8 mouse cellular contexts compared by ENCODE assay signal in genomic region chr6:72379377-72380130, GRCm38 (mm10). TPM values are rescaled to one million over a fixed set of nuclear protein-coding genes. Genes with fewer than 3 reads are reported as not detected.
DNase-seq lines count a peak whose midpoint lies in the region; ATAC-seq and TF ChIP-seq lines count a peak whose summit lies in the region.

No protein-coding gene starts in this region.

- intact Hi-C loops in gastrocnemius, adult 2 months (cut with DNase I): no loop called here
- intact Hi-C loops in left cerebral cortex, postnatal 4 days (cut with DNase I): no loop called here

- peak overlapping the region; percentile 82 for H3K4me3 ChIP-seq in gastrocnemius, adult 2 months
- peak overlapping the region; percentile 90 for H3K4me3 ChIP-seq in bone marrow, adult 2 months (replicated peaks; ENCODE audit: control insufficient read depth, low read depth, low read length)
- peak overlapping the region; percentile 77 for H3K4me3 ChIP-seq in heart, embryonic 13.5 days
- H3K4me3 ChIP-seq in limb, embryonic 14.5 days (replicated peaks; ENCODE audit: low read length): peak overlapping the region; percentile 49
- peak overlapping the region; percentile 51 for H3K4me3 ChIP-seq in stomach, embryonic 15.5 days (replicated peaks)

- peak; percentile 74 for DNase-seq in gastrocnemius, adult 2 months
- no peak for DNase-seq in gastrocnemius, postnatal 4 days (ENCODE audit: low spot score in 2 of 2)
- DNase-seq in limb, embryonic 14.5 days (ENCODE audit: low spot score): no peak
- no peak for DNase-seq in left cerebral cortex, postnatal 4 days
- no peak for DNase-seq in lung, postnatal 25 days (ENCODE audit: low spot score)

- WGBS in bone marrow, adult 2 months: 3% methylated on average over 7 of the region's 7 CpGs
- WGBS in heart, embryonic 13.5 days: 29% methylated on average over 7 of the region's 7 CpGs
- WGBS in limb, embryonic 14.5 days: 35% methylated on average over 7 of the region's 7 CpGs
- WGBS in stomach, embryonic 15.5 days: 44% methylated on average over 7 of the region's 7 CpGs

- peaks cover 4% of the 10 kb centered on the region; the same call in 1 of the 2 replicates for H3K4me1 ChIP-seq in bone marrow, adult 2 months (ENCODE audit: control insufficient read depth, insufficient read depth, low read length)
- H3K4me1 ChIP-seq in heart, embryonic 13.5 days: peaks cover 25% of the 10 kb centered on the region
- H3K4me1 ChIP-seq in limb, embryonic 14.5 days (ENCODE audit: control insufficient read depth, insufficient read depth, low read length): no peaks in the 10 kb centered on the region
- peaks cover 3% of the 10 kb centered on the region; the same call in 1 of the 2 replicates for H3K4me1 ChIP-seq in stomach, embryonic 15.5 days

- H3K27ac ChIP-seq in gastrocnemius, adult 2 months: peak overlapping the region; percentile 96
- peak overlapping the region; percentile 90 for H3K27ac ChIP-seq in bone marrow, adult 2 months (ENCODE audit: control insufficient read depth, insufficient read depth, low read depth, low read length, poor library complexity)
- H3K27ac ChIP-seq in heart, embryonic 13.5 days (replicated peaks): peak overlapping the region; percentile 91
- no peak overlapping the region for H3K27ac ChIP-seq in limb, embryonic 14.5 days (replicated peaks; ENCODE audit: low read depth, low read length)
- peak overlapping the region; percentile 48; the same call in 1 of the 2 replicates for H3K27ac ChIP-seq in stomach, embryonic 15.5 days

- ATAC-seq in heart, embryonic 13.5 days (ENCODE audit: extremely low read depth, insufficient number of reproducible peaks, low FRiP score, low TSS enrichment): no peak
- ATAC-seq in limb, embryonic 14.5 days (ENCODE audit: low FRiP score, low read depth): peak; percentile 1; the same call in 1 of the 2 replicates
- ATAC-seq in stomach, embryonic 15.5 days (ENCODE audit: insufficient read depth, low FRiP score, low read depth): no peak

- H3K9ac ChIP-seq in heart, embryonic 13.5 days: peak overlapping the region; percentile 90
- peak overlapping the region; percentile 66; the same call in 1 of the 2 replicates for H3K9ac ChIP-seq in limb, embryonic 14.5 days (ENCODE audit: low read depth, low read length, severe bottlenecking)
- H3K9ac ChIP-seq in stomach, embryonic 15.5 days: peak overlapping the region; percentile 17; the same call in 1 of the 2 replicates

- TF ChIP-seq POLR2A in bone marrow, adult 2 months (IDR thresholded peaks at IDR 0.05; ENCODE audit: borderline replicate concordance, control insufficient read depth, low read depth, low read length): no peak
- no peak for TF ChIP-seq POLR2A in limb, embryonic 14.5 days (IDR thresholded peaks at IDR 0.05; ENCODE audit: borderline replicate concordance, extremely low read depth, insufficient read depth, insufficient read length)

- H3K9me3 ChIP-seq in heart, embryonic 13.5 days: no peaks in the 10 kb centered on the region
- H3K9me3 ChIP-seq in limb, embryonic 14.5 days (ENCODE audit: control insufficient read depth, low read length): no peaks in the 10 kb centered on the region
- H3K9me3 ChIP-seq in stomach, embryonic 15.5 days: no peaks in the 10 kb centered on the region

- peaks cover 13% of the 10 kb centered on the region for H3K36me3 ChIP-seq in heart, embryonic 13.5 days
- H3K36me3 ChIP-seq in limb, embryonic 14.5 days (ENCODE audit: control insufficient read depth, insufficient read depth, low read length): peaks cover 4% of the 10 kb centered on the region; the same call in 1 of the 2 replicates
- peaks cover 4% of the 10 kb centered on the region; the same call in 1 of the 2 replicates for H3K36me3 ChIP-seq in stomach, embryonic 15.5 days

- no peaks in the 10 kb centered on the region for H3K27me3 ChIP-seq in heart, embryonic 13.5 days (replicated peaks)
- H3K27me3 ChIP-seq in limb, embryonic 14.5 days (ENCODE audit: control insufficient read depth, insufficient read depth, low read length): no peaks in the 10 kb centered on the region
- no peaks in the 10 kb centered on the region for H3K27me3 ChIP-seq in stomach, embryonic 15.5 days (replicated peaks)

- peak overlapping the region; percentile 79 for H3K4me2 ChIP-seq in heart, embryonic 13.5 days
- H3K4me2 ChIP-seq in limb, embryonic 14.5 days (replicated peaks; ENCODE audit: low read depth, low read length, severe bottlenecking): peak overlapping the region; percentile 75
- H3K4me2 ChIP-seq in stomach, embryonic 15.5 days: peak overlapping the region; percentile 72

- TF ChIP-seq CTCF in gastrocnemius, adult 2 months (IDR thresholded peaks at IDR 0.05): no peak
- TF ChIP-seq CTCF in bone marrow, adult 2 months (IDR thresholded peaks at IDR 0.05; ENCODE audit: control insufficient read depth, insufficient read depth, low read length): no peak

RNA-seq across cellular contexts. Expression of gene Vamp5, which starts 0.7 kb away (rescaled TPM):
- 100 to 1,000 TPM in 1 of 2 experiments, 10 to 100 TPM in 1; 97.5 to 102 TPM for total RNA-seq in gastrocnemius, adult 2 months (2021)
- total RNA-seq in gastrocnemius, postnatal 4 days (2021): 10 to 100 TPM; 17.5 to 21.9 TPM
- 80.8 and 96.2 TPM in 2 replicates for polyA plus RNA-seq in bone marrow, adult 2 months (2011; ENCODE audit: insufficient read depth, insufficient read length, low replicate concordance, missing spikeins)
- 42.7 and 53.4 TPM in 2 replicates for polyA plus RNA-seq in heart, embryonic 13.5 days (2015; fragmentation: Nextera tagmentation; extraction: Ambion mirVana)
- 14.5 and 16.6 TPM in 2 replicates for polyA plus RNA-seq in limb, embryonic 14.5 days (2012; rRNA removed)
- 20.8 and 24.5 TPM in 2 replicates for polyA plus RNA-seq in limb, embryonic 14.5 days (2014; fragmentation: Nextera tagmentation; extraction: Ambion mirVana)
- polyA plus RNA-seq in stomach, embryonic 15.5 days (2015; fragmentation: Nextera tagmentation; extraction: Ambion mirVana): 23.9 and 26.8 TPM in 2 replicates
- total RNA-seq in left cerebral cortex, postnatal 4 days (2021): 1 to 10 TPM; 5.9 to 8.4 TPM

RNA-seq across cellular contexts. Expression of gene Vamp8, which starts 10.9 kb away (rescaled TPM):
- total RNA-seq in gastrocnemius, adult 2 months (2021): 10 to 100 TPM; 50.4 to 58.0 TPM
- 10 to 100 TPM; 72.0 to 72.9 TPM for total RNA-seq in gastrocnemius, postnatal 4 days (2021)
- 483 and 542 TPM in 2 replicates for polyA plus RNA-seq in bone marrow, adult 2 months (2011; ENCODE audit: insufficient read depth, insufficient read length, low replicate concordance, missing spikeins)
- 127 and 150 TPM in 2 replicates for polyA plus RNA-seq in heart, embryonic 13.5 days (2015; fragmentation: Nextera tagmentation; extraction: Ambion mirVana)
- polyA plus RNA-seq in limb, embryonic 14.5 days (2012; rRNA removed): 110 and 125 TPM in 2 replicates
- 163 and 173 TPM in 2 replicates for polyA plus RNA-seq in limb, embryonic 14.5 days (2014; fragmentation: Nextera tagmentation; extraction: Ambion mirVana)
- polyA plus RNA-seq in stomach, embryonic 15.5 days (2015; fragmentation: Nextera tagmentation; extraction: Ambion mirVana): 215 and 219 TPM in 2 replicates
- total RNA-seq in left cerebral cortex, postnatal 4 days (2021): 1 to 10 TPM; 7.2 to 7.3 TPM

RNA-seq across cellular contexts. Expression of gene Rnf181, which starts 12.8 kb away (rescaled TPM):
- 10 to 100 TPM; 24.9 to 26.6 TPM for total RNA-seq in gastrocnemius, adult 2 months (2021)
- 10 to 100 TPM; 36.8 to 41.5 TPM for total RNA-seq in gastrocnemius, postnatal 4 days (2021)
- polyA plus RNA-seq in bone marrow, adult 2 months (2011; ENCODE audit: insufficient read depth, insufficient read length, low replicate concordance, missing spikeins): 62.6 and 104 TPM in 2 replicates
- 88.4 and 104 TPM in 2 replicates for polyA plus RNA-seq in heart, embryonic 13.5 days (2015; fragmentation: Nextera tagmentation; extraction: Ambion mirVana)
- polyA plus RNA-seq in limb, embryonic 14.5 days (2012; rRNA removed): 65.7 and 79.5 TPM in 2 replicates
- polyA plus RNA-seq in limb, embryonic 14.5 days (2014; fragmentation: Nextera tagmentation; extraction: Ambion mirVana): 84.4 and 85.6 TPM in 2 replicates
- 123 and 132 TPM in 2 replicates for polyA plus RNA-seq in stomach, embryonic 15.5 days (2015; fragmentation: Nextera tagmentation; extraction: Ambion mirVana)
- total RNA-seq in left cerebral cortex, postnatal 4 days (2021): 10 to 100 TPM; 56.5 to 57.0 TPM

RNA-seq across cellular contexts. Expression of gene Tmem150a, which starts 24.3 kb away (rescaled TPM):
- 10 to 100 TPM; 21.0 to 24.2 TPM for total RNA-seq in gastrocnemius, adult 2 months (2021)
- 10 to 100 TPM in 1 of 2 experiments, 1 to 10 TPM in 1; 9.4 to 10.2 TPM for total RNA-seq in gastrocnemius, postnatal 4 days (2021)
- 2.2 and 10.2 TPM in 2 replicates for polyA plus RNA-seq in bone marrow, adult 2 months (2011; ENCODE audit: insufficient read depth, insufficient read length, low replicate concordance, missing spikeins)
- 13.4 and 15.1 TPM in 2 replicates for polyA plus RNA-seq in heart, embryonic 13.5 days (2015; fragmentation: Nextera tagmentation; extraction: Ambion mirVana)
- polyA plus RNA-seq in limb, embryonic 14.5 days (2012; rRNA removed): 32.9 and 50.5 TPM in 2 replicates
- polyA plus RNA-seq in limb, embryonic 14.5 days (2014; fragmentation: Nextera tagmentation; extraction: Ambion mirVana): 16.0 and 16.1 TPM in 2 replicates
- polyA plus RNA-seq in stomach, embryonic 15.5 days (2015; fragmentation: Nextera tagmentation; extraction: Ambion mirVana): 14.8 and 15.4 TPM in 2 replicates
- total RNA-seq in left cerebral cortex, postnatal 4 days (2021): 10 to 100 TPM; 28.5 to 32.2 TPM

RNA-seq across cellular contexts. Expression of gene 0610030E20Rik, which starts 32.4 kb away (rescaled TPM):
- 10 to 100 TPM; 10.1 to 11.7 TPM for total RNA-seq in gastrocnemius, adult 2 months (2021)
- total RNA-seq in gastrocnemius, postnatal 4 days (2021): 10 to 100 TPM; 16.1 to 18.3 TPM
- polyA plus RNA-seq in bone marrow, adult 2 months (2011; ENCODE audit: insufficient read depth, insufficient read length, low replicate concordance, missing spikeins): 12.9 and 21.8 TPM in 2 replicates
- polyA plus RNA-seq in heart, embryonic 13.5 days (2015; fragmentation: Nextera tagmentation; extraction: Ambion mirVana): 16.8 and 17.9 TPM in 2 replicates
- 30.6 and 31.7 TPM in 2 replicates for polyA plus RNA-seq in limb, embryonic 14.5 days (2012; rRNA removed)
- polyA plus RNA-seq in limb, embryonic 14.5 days (2014; fragmentation: Nextera tagmentation; extraction: Ambion mirVana): 23.0 and 23.5 TPM in 2 replicates
- polyA plus RNA-seq in stomach, embryonic 15.5 days (2015; fragmentation: Nextera tagmentation; extraction: Ambion mirVana): 25.7 and 28.2 TPM in 2 replicates
- 10 to 100 TPM; 17.2 to 19.3 TPM for total RNA-seq in left cerebral cortex, postnatal 4 days (2021)

Comparison
In these comparisons a context has a peak if more than half of its experiments do, and no peak if none do; other contexts are left out.
1. H3K9ac ChIP-seq: peak in every context shown above with its lines; median percentile 90 in heart, embryonic 13.5 days; 66 in limb, embryonic 14.5 days; 17 in stomach, embryonic 15.5 days.